Comparison of ENCODE assay signal across 24 mouse cellular contexts in genomic region chr13:57837691-57838437, GRCm38 (mm10).
A peak's percentile ranks its signal among the peaks of the same experiment; 100 is the strongest.
DNase-seq lines count a peak whose midpoint lies in the region; ATAC-seq and TF ChIP-seq lines count a peak whose summit lies in the region.
"Had no signal": no experiment of that assay in that cellular context is flagged by ENCODE, and none has a peak within 500 bp of the region (broad histone marks: within the 10 kb centered on the region; RNA-seq: fewer than 3 reads in every experiment).

No protein-coding gene starts in this region.

- no peak for ATAC-seq in lung, postnatal 0 days

- WGBS in lung, postnatal 0 days = 69% methylated on average over 5 of the region's 5 CpGs

- no peaks in the 10 kb centered on the region for H3K36me3 ChIP-seq in lung, postnatal 0 days (ENCODE audit: insufficient read depth, low read length)
- H3K36me3 ChIP-seq: embryonic facial prominence, embryonic 10.5 days; forebrain, embryonic 10.5 days; heart, embryonic 13.5 days; limb, embryonic 10.5 days; liver, embryonic 15.5 days; lung, embryonic 15.5 days; stomach, embryonic 15.5 days had no signal

- no peaks in the 10 kb centered on the region for H3K4me1 ChIP-seq in lung, postnatal 0 days (ENCODE audit: insufficient read depth, low read depth, low read length)
- H3K4me1 ChIP-seq: heart, embryonic 13.5 days; liver, embryonic 15.5 days; lung, embryonic 15.5 days; stomach, embryonic 15.5 days had no signal

- no peaks in the 10 kb centered on the region for H3K27me3 ChIP-seq in lung, postnatal 0 days (replicated peaks; ENCODE audit: insufficient read depth, low read length)
- H3K27me3 ChIP-seq: heart, embryonic 13.5 days; liver, embryonic 15.5 days; lung, embryonic 15.5 days; stomach, embryonic 15.5 days had no signal

- intact Hi-C loops in left cerebral cortex, postnatal 4 days (cut with DNase I) = no loop called here

- no peaks in the 10 kb centered on the region for H3K9me3 ChIP-seq in lung, postnatal 0 days (ENCODE audit: low read length)
- H3K9me3 ChIP-seq: limb, embryonic 10.5 days; liver, embryonic 15.5 days; lung, embryonic 15.5 days; stomach, embryonic 15.5 days had no signal

- H3K27ac ChIP-seq in lung, postnatal 0 days (ENCODE audit: low read length) = no peak overlapping the region
- H3K27ac ChIP-seq: embryonic facial prominence, embryonic 10.5 days; forebrain, embryonic 10.5 days; heart, embryonic 13.5 days; limb, embryonic 10.5 days; liver, embryonic 15.5 days; lung, embryonic 15.5 days; stomach, embryonic 15.5 days had no signal

- H3K9ac ChIP-seq in lung, postnatal 0 days (replicated peaks; ENCODE audit: low read depth) = no peak overlapping the region
- H3K9ac ChIP-seq: heart, embryonic 13.5 days; liver, embryonic 15.5 days; lung, embryonic 15.5 days; stomach, embryonic 15.5 days had no signal

- no peak overlapping the region for H3K4me3 ChIP-seq in lung, postnatal 0 days (ENCODE audit: low read depth, low read length)
- H3K4me3 ChIP-seq: embryonic facial prominence, embryonic 10.5 days; forebrain, embryonic 10.5 days; heart, embryonic 13.5 days; limb, embryonic 10.5 days; liver, embryonic 15.5 days; lung, embryonic 15.5 days; stomach, embryonic 15.5 days had no signal

- no peak overlapping the region for H3K4me2 ChIP-seq in lung, postnatal 0 days (replicated peaks; ENCODE audit: low read depth, low read length)
- H3K4me2 ChIP-seq: heart, embryonic 13.5 days; liver, embryonic 15.5 days; lung, embryonic 15.5 days; stomach, embryonic 15.5 days had no signal

- no peak for TF ChIP-seq EP300 in lung, postnatal 0 days (IDR thresholded peaks at IDR 0.05)

- TF ChIP-seq CTCF in lung, postnatal 0 days (IDR thresholded peaks at IDR 0.05) = no peak

- peak; percentile 56 to 67 for DNase-seq in left cerebral cortex, adult 18-20 months (ENCODE audit: low spot score in 2 of 2)
- no peak for DNase-seq in left cerebral cortex, postnatal 4 days
- peak; percentile 64 to 74 for DNase-seq in frontal cortex, postnatal 36 days (ENCODE audit: low spot score in 2 of 2)
- peak; percentile 53 to 65 for DNase-seq in right cerebral cortex, adult 2 months (ENCODE audit: low spot score in 2 of 2)
- no peak for DNase-seq in spleen, adult 12 weeks (ENCODE audit: low spot score)
- DNase-seq in ovary, adult 18-20 months (ENCODE audit: low spot score) = no peak
- DNase-seq in lung, postnatal 0 days (ENCODE audit: low spot score) = no peak
- DNase-seq: adrenal gland, postnatal 25 days; cerebellum, adult 9-11 months; gastrocnemius, postnatal 14 days; heart, adult 18-20 months; heart, postnatal 14 days; kidney, adult 18-20 months; layer of hippocampus, adult 9-11 months; liver; lung, postnatal 4 days; midbrain, embryonic 14.5 days had no signal

Comparison
In these comparisons a context has a peak if more than half of its experiments do, and no peak if none do; other contexts are left out.
1. DNase-seq: peak in left cerebral cortex, adult 18-20 months (2 of 2), frontal cortex, postnatal 36 days (2 of 2) and right cerebral cortex, adult 2 months (2 of 2); none in left cerebral cortex, postnatal 4 days (single experiment), spleen, adult 12 weeks (single experiment), ovary, adult 18-20 months (single experiment) and lung, postnatal 0 days (single experiment).